Mouse (Mus musculus): ENCODE measurements around the gene Bmp2. TPM values are rescaled to one million over a fixed set of nuclear protein-coding genes. Genes with fewer than 3 reads are reported as not detected.

The Bmp2 gene
- polyA plus RNA-seq, 1 experiment from 2014 or later = 1.4 TPM

GRCm38 (mm10) chr2:133525621-133526181 is 26.3 kb upstream of the Bmp2 start:
- ATAC-seq (ENCODE audit: low FRiP score) = no peak
- WGBS = 68% methylated on average over 4 of the region's 4 CpGs

GRCm38 (mm10) chr2:133529396-133529795 is 22.6 kb upstream of the Bmp2 start:
- ATAC-seq (ENCODE audit: low FRiP score) = no peak
- Histone ChIP-seq H3K27me3 (ENCODE audit: control insufficient read depth, insufficient read depth, low read length) (no peaks in the 10 kb centered on the region), H3K4me3 (ENCODE audit: low read depth, low read length) (no peak overlapping the region), H3K27ac (ENCODE audit: low read depth, low read length) (no peak overlapping the region), H3K9ac (ENCODE audit: low read length) (no peak overlapping the region), H3K9me3 (ENCODE audit: control insufficient read depth, low read length) (no peaks in the 10 kb centered on the region), H3K4me1 (ENCODE audit: control insufficient read depth, insufficient read depth, low read length) (no peaks in the 10 kb centered on the region), H3K4me2 (no peak overlapping the region), H3K36me3 (ENCODE audit: control insufficient read depth, insufficient read depth, low read length) (no peaks in the 10 kb centered on the region)
- WGBS = 96% methylated on average over 9 of the region's 9 CpGs
- no peak for DNase-seq (ENCODE audit: low spot score, missing footprints)

More at GRCm38 (mm10) chr2:133525621-133526181, 26.3 kb upstream of the Bmp2 start:
- DNase-seq (ENCODE audit: low spot score, missing footprints) = no peak
- H3K36me3 ChIP-seq (ENCODE audit: control insufficient read depth, insufficient read depth, low read length) = no peaks in the 10 kb centered on the region
- H3K27ac ChIP-seq (ENCODE audit: low read depth, low read length) = no peak overlapping the region
- H3K4me3 ChIP-seq (ENCODE audit: low read depth, low read length) = no peak overlapping the region
- H3K4me1 ChIP-seq (ENCODE audit: control insufficient read depth, insufficient read depth, low read length) = no peaks in the 10 kb centered on the region
- no peak overlapping the region for H3K9ac ChIP-seq (ENCODE audit: low read length)
- no peak overlapping the region for H3K4me2 ChIP-seq
- no peaks in the 10 kb centered on the region for H3K9me3 ChIP-seq (ENCODE audit: control insufficient read depth, low read length)
- H3K27me3 ChIP-seq (ENCODE audit: control insufficient read depth, insufficient read depth, low read length) = no peaks in the 10 kb centered on the region

GRCm38 (mm10) chr2:133533073-133533472 is 18.9 kb upstream of the Bmp2 start:
- Histone ChIP-seq H3K36me3 (ENCODE audit: control insufficient read depth, insufficient read depth, low read length) (no peaks in the 10 kb centered on the region), H3K4me3 (ENCODE audit: low read depth, low read length) (no peak overlapping the region), H3K27me3 (ENCODE audit: control insufficient read depth, insufficient read depth, low read length) (no peaks in the 10 kb centered on the region), H3K4me1 (ENCODE audit: control insufficient read depth, insufficient read depth, low read length) (no peaks in the 10 kb centered on the region), H3K9ac (ENCODE audit: low read length) (no peak overlapping the region), H3K27ac (ENCODE audit: low read depth, low read length) (no peak overlapping the region), H3K9me3 (ENCODE audit: control insufficient read depth, low read length) (no peaks in the 10 kb centered on the region), H3K4me2 (no peak overlapping the region)
- 85% methylated on average over 3 of the region's 3 CpGs for WGBS
- no peak for DNase-seq (ENCODE audit: low spot score, missing footprints)
- ATAC-seq (ENCODE audit: low FRiP score) = no peak

GRCm38 (mm10) chr2:133535481-133535880 is 16.5 kb upstream of the Bmp2 start:
- DNase-seq (ENCODE audit: low spot score, missing footprints) (no peak), ATAC-seq (ENCODE audit: low FRiP score) (peak; percentile 68)
- H3K27me3 ChIP-seq (ENCODE audit: control insufficient read depth, insufficient read depth, low read length) = no peaks in the 10 kb centered on the region
- H3K9ac ChIP-seq (ENCODE audit: low read length) = no peak overlapping the region
- H3K9me3 ChIP-seq (ENCODE audit: control insufficient read depth, low read length) = no peaks in the 10 kb centered on the region
- no peak overlapping the region for H3K4me3 ChIP-seq (ENCODE audit: low read depth, low read length)
- H3K4me1 ChIP-seq (ENCODE audit: control insufficient read depth, insufficient read depth, low read length) = no peaks in the 10 kb centered on the region
- H3K36me3 ChIP-seq (ENCODE audit: control insufficient read depth, insufficient read depth, low read length) = no peaks in the 10 kb centered on the region
- H3K27ac ChIP-seq (ENCODE audit: low read depth, low read length) = no peak overlapping the region
- 73% methylated on average over 9 of the region's 9 CpGs for WGBS
- no peak overlapping the region for H3K4me2 ChIP-seq

DNA sequence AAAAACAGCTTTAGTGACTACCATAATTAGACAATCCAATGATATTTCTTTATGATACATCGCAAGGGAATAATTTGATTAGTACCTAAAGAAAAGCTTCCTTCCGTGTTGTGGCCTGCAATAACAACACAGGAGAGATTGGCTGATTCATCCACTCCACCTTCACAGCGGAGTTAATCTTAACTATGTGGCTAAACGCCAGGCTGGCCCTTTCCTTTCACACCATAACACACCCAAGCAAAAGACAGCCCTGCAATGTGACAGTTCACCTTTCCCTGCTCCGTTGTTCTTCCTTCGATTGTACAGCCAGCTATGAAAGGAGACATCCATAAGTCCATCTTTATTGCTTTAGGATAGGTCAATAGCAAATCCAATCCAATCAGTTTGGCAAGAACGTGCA is 15.1 kb upstream of the Bmp2 start:
- H3K27me3 ChIP-seq (ENCODE audit: control insufficient read depth, insufficient read depth, low read length) = no peaks in the 10 kb centered on the region
- H3K9ac ChIP-seq (ENCODE audit: low read length) = no peak overlapping the region
- H3K36me3 ChIP-seq (ENCODE audit: control insufficient read depth, insufficient read depth, low read length) = no peaks in the 10 kb centered on the region
- 91% methylated on average over 7 of the region's 7 CpGs for WGBS
- H3K4me2 ChIP-seq = no peak overlapping the region
- ATAC-seq (ENCODE audit: low FRiP score) (no peak), DNase-seq (ENCODE audit: low spot score, missing footprints) (no peak)
- no peak overlapping the region for H3K27ac ChIP-seq (ENCODE audit: low read depth, low read length)
- no peak overlapping the region for H3K4me3 ChIP-seq (ENCODE audit: low read depth, low read length)
- no peaks in the 10 kb centered on the region for H3K4me1 ChIP-seq (ENCODE audit: control insufficient read depth, insufficient read depth, low read length)
- H3K9me3 ChIP-seq (ENCODE audit: control insufficient read depth, low read length) = no peaks in the 10 kb centered on the region

DNA sequence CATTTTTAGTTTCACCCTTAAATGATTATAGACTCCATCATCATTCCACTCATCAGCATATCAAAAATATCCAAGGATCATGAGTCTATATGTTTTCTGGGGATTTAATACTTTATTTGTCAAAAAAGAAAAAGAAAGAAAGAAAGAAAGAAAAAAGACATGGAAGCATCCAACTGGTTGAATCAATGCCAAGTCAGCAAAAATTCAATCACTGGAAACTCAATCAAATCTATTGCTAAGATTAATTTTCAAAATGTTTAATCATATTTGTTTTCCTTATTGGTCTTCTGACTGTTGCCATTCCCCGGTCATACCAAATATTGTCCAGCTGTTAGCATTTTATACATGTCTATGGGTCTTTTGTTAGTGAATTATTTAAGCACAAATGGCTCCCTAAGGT is 11.3 kb upstream of the Bmp2 start:
- DNase-seq (ENCODE audit: low spot score, missing footprints) (no peak), ATAC-seq (ENCODE audit: low FRiP score) (no peak)
- 68% methylated on average over 1 of the region's 1 CpGs for WGBS

DNA sequence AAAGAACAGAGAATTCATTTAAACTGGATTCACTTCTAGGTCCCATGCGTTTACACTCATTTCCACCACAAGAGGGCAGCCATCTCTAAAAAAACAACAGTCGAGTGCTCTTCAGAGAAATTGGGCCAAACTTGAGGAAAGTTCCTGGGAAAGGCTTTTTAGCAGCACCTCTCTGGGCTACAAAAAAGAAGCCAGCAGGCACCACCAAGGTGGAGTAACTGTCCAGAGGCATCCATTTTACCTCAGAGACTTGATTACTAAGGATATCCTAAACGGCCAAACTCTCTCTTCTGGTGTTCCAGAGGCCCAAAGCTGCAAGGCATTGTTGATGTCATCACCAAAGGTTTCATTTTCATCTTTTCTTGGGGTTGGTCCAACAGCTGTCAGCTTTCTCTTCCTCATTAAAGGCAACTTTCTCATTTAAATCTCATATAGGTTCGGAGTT is 1.7 kb upstream of the Bmp2 start:
- Histone ChIP-seq H3K9ac (ENCODE audit: low read length) (no peak overlapping the region), H3K27ac (ENCODE audit: low read depth, low read length) (no peak overlapping the region), H3K4me1 (ENCODE audit: control insufficient read depth, insufficient read depth, low read length) (peaks cover 9% of the 10 kb centered on the region; the same call in 1 of the 2 replicates), H3K27me3 (ENCODE audit: control insufficient read depth, insufficient read depth, low read length) (peaks cover 45% of the 10 kb centered on the region), H3K9me3 (ENCODE audit: control insufficient read depth, low read length) (no peaks in the 10 kb centered on the region), H3K36me3 (ENCODE audit: control insufficient read depth, insufficient read depth, low read length) (no peaks in the 10 kb centered on the region), H3K4me3 (ENCODE audit: low read depth, low read length) (no peak overlapping the region), H3K4me2 (no peak overlapping the region)
- no peak for ATAC-seq (ENCODE audit: low FRiP score)
- peak; percentile 96 for DNase-seq (ENCODE audit: low spot score, missing footprints)
- 30% methylated on average over 4 of the region's 4 CpGs for WGBS

More for the DNA sequence above, 11.3 kb upstream of the Bmp2 start:
- H3K4me1 ChIP-seq (ENCODE audit: control insufficient read depth, insufficient read depth, low read length) = no peaks in the 10 kb centered on the region
- H3K4me2 ChIP-seq = no peak overlapping the region
- H3K9me3 ChIP-seq (ENCODE audit: control insufficient read depth, low read length) = no peaks in the 10 kb centered on the region
- H3K27me3 ChIP-seq (ENCODE audit: control insufficient read depth, insufficient read depth, low read length) = no peaks in the 10 kb centered on the region
- H3K36me3 ChIP-seq (ENCODE audit: control insufficient read depth, insufficient read depth, low read length) = no peaks in the 10 kb centered on the region
- no peak overlapping the region for H3K27ac ChIP-seq (ENCODE audit: low read depth, low read length)
- no peak overlapping the region for H3K9ac ChIP-seq (ENCODE audit: low read length)
- no peak overlapping the region for H3K4me3 ChIP-seq (ENCODE audit: low read depth, low read length)

DNA sequence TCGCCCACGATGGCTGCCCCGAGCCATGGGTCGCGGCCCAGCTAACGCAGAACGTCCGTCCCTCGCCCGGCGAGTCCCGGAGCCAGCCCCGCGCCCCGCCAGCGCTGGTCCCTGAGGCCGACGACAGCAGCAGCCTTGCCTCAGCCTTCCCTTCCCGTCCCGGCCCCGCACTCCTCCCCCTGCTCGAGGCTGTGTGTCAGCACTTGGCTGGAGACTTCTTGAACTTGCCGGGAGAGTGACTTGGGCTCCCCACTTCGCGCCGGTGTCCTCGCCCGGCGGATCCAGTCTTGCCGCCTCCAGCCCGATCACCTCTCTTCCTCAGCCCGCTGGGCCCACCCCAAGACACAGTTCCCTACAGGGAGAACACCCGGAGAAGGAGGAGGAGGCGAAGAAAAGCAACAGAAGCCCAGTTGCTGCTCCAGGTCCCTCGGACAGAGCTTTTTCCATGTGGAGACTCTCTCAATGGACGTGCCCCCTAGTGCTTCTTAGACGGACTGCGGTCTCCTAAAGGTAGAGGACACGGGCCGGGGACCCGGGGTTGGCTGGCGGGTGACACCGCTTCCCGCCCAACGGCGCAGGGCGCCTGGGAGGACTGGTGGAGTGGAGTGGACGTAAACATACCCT is 995 bp downstream of the Bmp2 start:
- peak; percentile 20 for ATAC-seq (ENCODE audit: low FRiP score)
- under 1% methylated on average over 48 of the region's 48 CpGs for WGBS
- Histone ChIP-seq H3K4me1 (ENCODE audit: control insufficient read depth, insufficient read depth, low read length) (peaks cover 9% of the 10 kb centered on the region; the same call in 1 of the 2 replicates), H3K9ac (ENCODE audit: low read length) (peak overlapping the region; percentile 51), H3K9me3 (ENCODE audit: control insufficient read depth, low read length) (no peaks in the 10 kb centered on the region), H3K36me3 (ENCODE audit: control insufficient read depth, insufficient read depth, low read length) (no peaks in the 10 kb centered on the region), H3K27me3 (ENCODE audit: control insufficient read depth, insufficient read depth, low read length) (peaks cover 55% of the 10 kb centered on the region), H3K27ac (ENCODE audit: low read depth, low read length) (no peak overlapping the region), H3K4me2 (peak overlapping the region; percentile 72), H3K4me3 (ENCODE audit: low read depth, low read length) (peak overlapping the region; percentile 52)
- DNase-seq (ENCODE audit: low spot score, missing footprints) = peak; percentile 96

DNA sequence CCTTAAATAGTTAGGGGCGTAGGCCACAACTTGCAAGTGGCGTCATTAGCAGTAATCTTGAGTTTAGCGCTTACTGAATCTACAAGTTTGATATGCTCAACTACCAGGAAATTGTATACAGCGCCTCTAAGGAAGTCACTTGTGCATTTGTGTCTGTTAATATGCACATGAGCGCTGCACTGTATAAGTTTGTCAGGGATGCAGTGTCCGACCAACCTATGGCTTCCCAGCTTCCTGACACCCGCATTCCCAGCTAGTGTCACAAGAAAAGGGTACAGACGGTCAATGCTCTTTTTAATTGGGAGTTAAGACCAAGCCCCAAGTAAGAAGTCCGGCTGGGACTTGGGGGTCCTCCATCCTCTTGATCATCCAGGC is 1.9 kb downstream of the Bmp2 start:
- Histone ChIP-seq H3K9me3 (ENCODE audit: control insufficient read depth, low read length) (no peaks in the 10 kb centered on the region), H3K27me3 (ENCODE audit: control insufficient read depth, insufficient read depth, low read length) (peaks cover 55% of the 10 kb centered on the region), H3K4me2 (peak overlapping the region; percentile 70), H3K9ac (ENCODE audit: low read length) (no peak overlapping the region; the same call in 1 of the 2 replicates), H3K36me3 (ENCODE audit: control insufficient read depth, insufficient read depth, low read length) (no peaks in the 10 kb centered on the region), H3K4me3 (ENCODE audit: low read depth, low read length) (peak overlapping the region; percentile 38), H3K27ac (ENCODE audit: low read depth, low read length) (no peak overlapping the region), H3K4me1 (ENCODE audit: control insufficient read depth, insufficient read depth, low read length) (peaks cover 9% of the 10 kb centered on the region; the same call in 1 of the 2 replicates)
- 28% methylated on average over 9 of the region's 9 CpGs for WGBS
- no peak for ATAC-seq (ENCODE audit: low FRiP score)
- DNase-seq (ENCODE audit: low spot score, missing footprints) = peak; percentile 90

Measured in midbrain, embryonic 11.5 days (tissue).